Mouse (Mus musculus) spleen, adult 2 months (tissue): ENCODE data around the gene Snap25.

Source experiments
- CTCF ChIP-seq: fragments of 200-500 bp; IDR thresholded peaks from 2 replicates; pipeline ENCODE4 v1.5.1; 2011; ENCODE audit warnings: mild to moderate bottlenecking, inconsistent platforms; ENCODE audit not compliant: insufficient read depth, insufficient read length, insufficient replicate concordance; ENCODE audit errors: extremely low read depth
- POLR2A ChIP-seq: fragments of 200-500 bp; IDR thresholded peaks from 2 replicates; pipeline ENCODE4 v1.6.1; 2011; ENCODE audit warnings: low read depth, low read length, inconsistent platforms

GRCm38 (mm10) chr2:136827612-136828011, 114.4 kb downstream of the Snap25 start:
- no peak for TF ChIP-seq CTCF
- no peak for TF ChIP-seq POLR2A
